Mouse (Mus musculus) brown adipose tissue, adult 24 weeks (tissue): ENCODE measurements around the gene Olfr39. TPM values are rescaled to one million over a fixed set of nuclear protein-coding genes. Genes with fewer than 3 reads are reported as not detected.
"Not testable (repeated sequence)": the region's sequence is repeated elsewhere in the genome, so short reads cannot be mapped to it uniquely, and the experiment has no call there.

Experiments
- H3K27ac ChIP-seq: fragments of 200-500 bp; replicated peaks from 2 replicates; pipeline ENCODE4 v1.5.1; 2012; ENCODE audit warnings: low read depth, mild to moderate bottlenecking, low read length
- H3K4me1 ChIP-seq: fragments of 200-500 bp; 2 replicates; pipeline ENCODE4 v1.6.1; 2012; ENCODE audit warnings: low read length, mixed read lengths; ENCODE audit not compliant: control insufficient read depth, insufficient read depth, insufficient read length
- H3K4me3 ChIP-seq: fragments of 200-500 bp; 2 replicates; pipeline ENCODE4 v1.5.1; 2012; ENCODE audit warnings: low read depth, mild to moderate bottlenecking, low read length, moderate library complexity; ENCODE audit not compliant: insufficient read depth
- polyA plus RNA-seq: library from polyadenylated mRNA; stranded (reverse); fragments of >200 nt; gene quantifications from 2 replicates; pipeline ENCODE4 v1.2.4, GENCODE M21; 2012; ENCODE audit not compliant: missing spikeins, insufficient read depth, insufficient read length

Olfr39 gene
- polyA plus RNA-seq: not detected in 2 replicates

DNA sequence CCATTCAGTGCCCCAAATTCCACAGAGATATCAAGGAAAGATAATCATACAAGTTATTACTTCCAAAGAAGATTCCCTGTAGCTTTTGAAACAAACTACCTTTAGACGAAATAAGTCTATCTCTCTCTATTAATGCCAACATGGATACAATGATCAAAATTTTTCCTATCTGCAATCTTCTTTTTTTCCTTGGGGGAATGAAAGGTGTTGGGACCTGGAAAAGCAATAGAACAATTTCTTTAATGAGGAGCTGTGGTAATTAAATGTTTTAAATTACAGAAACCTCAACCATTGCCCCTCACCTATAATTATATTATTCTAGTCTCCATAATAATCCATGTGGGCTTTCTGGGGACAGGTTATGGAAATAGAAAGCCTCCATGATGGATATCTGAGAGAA is at the start of gene Olfr39:
Gene Olfr39 (plus strand): TSS at position 301 of the 400 bp plus-strand sequence.
- Histone ChIP-seq H3K4me1 (no peaks in the 10 kb centered on the region), H3K27ac (no peak within 1 kb of the TSS), H3K4me3 (no peak within 1 kb of the TSS)

DNA sequence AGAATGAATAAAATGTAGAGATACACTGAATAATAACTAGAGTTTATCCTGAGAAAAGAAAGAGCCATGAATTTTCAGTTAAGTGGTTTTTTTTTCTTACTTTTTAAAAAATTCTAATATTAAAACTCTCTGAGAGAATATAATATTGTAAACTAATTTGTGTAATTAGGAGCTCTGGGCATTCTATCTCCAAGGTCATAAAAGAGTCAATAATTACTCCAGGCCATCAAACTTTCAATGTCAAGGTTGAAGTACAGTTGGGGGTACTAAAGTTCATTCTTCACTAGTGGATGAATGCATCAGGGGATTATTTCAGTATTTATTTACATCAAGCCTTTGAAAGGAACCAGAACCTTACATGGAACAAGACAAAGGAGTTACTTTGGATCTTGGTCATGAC is 45.3 kb upstream of the Olfr39 start, which contains the start of gene Olfr872:
Gene Olfr872 (plus strand): TSS at position 301 of the 400 bp plus-strand sequence.
- no peak within 1 kb of the TSS for H3K4me3 ChIP-seq
- no peaks in the 10 kb centered on the region for H3K4me1 ChIP-seq

GRCm38 (mm10) chr9:20237378-20237777 is 44.8 kb upstream of the Olfr39 start:
- Histone ChIP-seq H3K27ac (no peak overlapping the region), H3K4me1 (no peaks in the 10 kb centered on the region)

More for the DNA sequence above, 45.3 kb upstream of the Olfr39 start, which contains the start of gene Olfr872:
- no peak within 1 kb of the TSS for H3K27ac ChIP-seq

DNA sequence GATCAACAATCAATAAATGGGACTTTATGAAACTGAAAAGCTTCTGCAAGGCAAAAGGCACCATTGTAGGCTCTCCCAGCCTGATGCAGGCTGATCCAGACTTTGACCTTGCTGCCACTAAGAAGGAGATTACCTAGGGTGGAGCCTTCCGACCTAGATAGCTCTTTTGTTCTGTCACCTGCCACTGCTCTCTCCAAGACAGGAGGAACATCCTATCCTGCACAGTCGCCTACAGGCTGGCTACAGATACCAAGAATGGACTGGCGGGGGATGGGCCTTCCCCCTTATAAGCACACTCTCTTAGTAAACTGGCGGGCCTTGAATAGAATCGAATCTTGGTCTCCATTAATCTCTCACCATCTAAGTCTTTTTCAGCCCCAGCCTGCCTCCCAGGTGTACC is 13.4 kb downstream of the Olfr39 start:
- not testable (repeated sequence) for H3K4me1 ChIP-seq, H3K27ac ChIP-seq, H3K4me3 ChIP-seq

More at GRCm38 (mm10) chr9:20237378-20237777, 44.8 kb upstream of the Olfr39 start:
- H3K4me3 ChIP-seq: no peak overlapping the region

GRCm38 (mm10) chr9:20298232-20298631 is 16.1 kb downstream of the Olfr39 start, which contains the start of gene Olfr873:
Olfr873 (plus strand) TSS chr9:20298532.
- Histone ChIP-seq H3K4me1 (no peaks in the 10 kb centered on the region), H3K27ac (no peak within 1 kb of the TSS), H3K4me3 (no peak within 1 kb of the TSS)

DNA sequence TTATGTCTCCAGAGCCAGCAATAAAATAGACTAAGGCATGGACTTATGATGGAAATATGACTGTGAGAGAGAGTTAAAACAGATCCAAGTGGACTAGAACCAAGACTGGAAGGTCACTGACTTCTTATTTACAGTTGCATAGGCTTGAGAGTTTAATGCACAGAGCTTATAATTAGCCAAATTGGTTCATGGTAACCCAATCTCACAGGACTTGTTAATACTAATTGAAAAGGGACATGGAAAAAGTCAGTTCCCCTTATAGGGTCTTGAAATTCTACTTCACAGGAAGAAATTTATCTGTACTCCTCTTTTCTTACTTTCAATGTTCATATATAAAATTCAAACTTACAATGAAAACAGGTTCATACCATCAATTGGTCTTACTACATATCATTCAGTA is 53.8 kb downstream of the Olfr39 start, which contains the start of gene Olfr18:
Gene Olfr18 (minus strand): TSS at position 101 of the 400 bp plus-strand sequence.
- Histone ChIP-seq H3K4me1 (no peaks in the 10 kb centered on the region), H3K4me3 (no peak within 1 kb of the TSS), H3K27ac (no peak within 1 kb of the TSS)

Other genes with a start within 250 kb of the Olfr39 start
- gene Olfr867, start 224.8 kb upstream of the Olfr39 start, polyA plus RNA-seq: not detected in 2 replicates
- not detected in 2 replicates for gene Olfr868, start 183.7 kb upstream of the Olfr39 start, polyA plus RNA-seq
- not detected in 2 replicates for gene Olfr869, start 153.3 kb upstream of the Olfr39 start, polyA plus RNA-seq
- not detected in 2 replicates for gene Olfr870, start 108.3 kb upstream of the Olfr39 start, polyA plus RNA-seq
- gene Olfr871, start 70.1 kb upstream of the Olfr39 start, polyA plus RNA-seq: not detected in 2 replicates
- not detected in 2 replicates for gene Olfr872, start 45.2 kb upstream of the Olfr39 start, polyA plus RNA-seq
- 1.5 and 1.6 TPM in 2 replicates for gene Olfr873, start 16.2 kb downstream of the Olfr39 start, polyA plus RNA-seq
- not detected in 2 replicates for gene Olfr18, start 53.7 kb downstream of the Olfr39 start, polyA plus RNA-seq
- 17.2 and 19.6 TPM in 2 replicates for gene Zfp560, start 102.8 kb downstream of the Olfr39 start, polyA plus RNA-seq
- 4.0 and 4.2 TPM in 2 replicates for gene Zfp26, start 177.8 kb downstream of the Olfr39 start, polyA plus RNA-seq
- gene Zfp426, start 210.4 kb downstream of the Olfr39 start, polyA plus RNA-seq: 8.0 and 8.5 TPM in 2 replicates
- gene Zfp266, start 239.1 kb downstream of the Olfr39 start, polyA plus RNA-seq: 11.8 and 14.7 TPM in 2 replicates